Mouse (Mus musculus) liver, embryonic 14.5 days (tissue): ENCODE data around the gene Ssbp3.

ENCODE experiments used
- CTCF ChIP-seq: IDR thresholded peaks from 2 replicates; pipeline ENCODE4 v1.5.1; 2016; ENCODE audit warnings: antibody characterized with exemption, low read depth, control low read depth
- EP300 ChIP-seq: IDR thresholded peaks from 2 replicates; pipeline ENCODE4 v1.6.1; 2016; ENCODE audit warnings: antibody characterized with exemption, low read depth

DNA sequence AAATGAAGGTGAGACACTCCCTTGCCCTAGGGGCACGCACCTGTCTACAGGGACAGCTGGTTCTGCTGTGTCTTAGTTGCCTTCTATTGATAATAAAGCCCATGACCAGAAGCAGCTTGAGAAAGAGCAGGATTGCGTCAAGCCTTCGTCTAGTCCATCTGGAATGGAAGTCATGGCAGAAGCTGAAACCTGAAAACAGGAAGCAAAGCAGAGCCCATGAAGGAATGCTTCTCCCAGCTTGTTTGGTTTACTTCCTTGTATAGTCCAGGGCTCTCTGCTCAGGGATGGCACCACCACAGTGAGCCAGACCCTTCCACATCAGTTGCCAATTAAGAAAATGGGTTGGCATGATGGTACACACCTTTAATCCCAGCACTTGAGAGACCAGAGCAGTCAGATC, 171.7 kb downstream of the Ssbp3 start:
- TF ChIP-seq EP300 (no peak), CTCF (no peak)
